Mouse (Mus musculus): ENCODE data around the gene Actn2.

Gene Actn2

GRCm38 (mm10) chr13:12317191-12317765, 23.3 kb downstream of the Actn2 start:
- no peak for DNase-seq (ENCODE audit: low read depth, low spot score)

- no peak for DNase-seq (ENCODE audit: low read depth, low spot score)
Measured at GRCm38 (mm10) chr13:12314173-12314572, 26.4 kb downstream of the Actn2 start.

GRCm38 (mm10) chr13:12311930-12312492, 28.5 kb downstream of the Actn2 start:
- no peak for DNase-seq (ENCODE audit: low read depth, low spot score)

GRCm38 (mm10) chr13:12311371-12311770, 29.2 kb downstream of the Actn2 start:
- DNase-seq (ENCODE audit: low read depth, low spot score) = no peak

- no peak for DNase-seq (ENCODE audit: low read depth, low spot score)
Measured at GRCm38 (mm10) chr13:12309446-12309845, 31.1 kb downstream of the Actn2 start.

GRCm38 (mm10) chr13:12308878-12309277, 31.7 kb downstream of the Actn2 start:
- DNase-seq (ENCODE audit: low read depth, low spot score) = no peak

- peak; percentile 27 for DNase-seq (ENCODE audit: low read depth, low spot score)
Measured at GRCm38 (mm10) chr13:12308473-12308872, 32.1 kb downstream of the Actn2 start.

- DNase-seq (ENCODE audit: low read depth, low spot score) = no peak
Measured at GRCm38 (mm10) chr13:12307286-12307685, 33.3 kb downstream of the Actn2 start.

GRCm38 (mm10) chr13:12305540-12305939, 35.0 kb downstream of the Actn2 start:
- no peak for DNase-seq (ENCODE audit: low read depth, low spot score)

GRCm38 (mm10) chr13:12304991-12305390, 35.6 kb downstream of the Actn2 start:
- no peak for DNase-seq (ENCODE audit: low read depth, low spot score)

- no peak for DNase-seq (ENCODE audit: low read depth, low spot score)
Measured at GRCm38 (mm10) chr13:12297777-12298176, 42.8 kb downstream of the Actn2 start.

GRCm38 (mm10) chr13:12296701-12297100, 43.9 kb downstream of the Actn2 start:
- peak; percentile 60 for DNase-seq (ENCODE audit: low read depth, low spot score)

GRCm38 (mm10) chr13:12293810-12294209, 46.8 kb downstream of the Actn2 start:
- DNase-seq (ENCODE audit: low read depth, low spot score) = no peak

- DNase-seq (ENCODE audit: low read depth, low spot score) = no peak
Measured at GRCm38 (mm10) chr13:12290700-12291099, 49.9 kb downstream of the Actn2 start.

GRCm38 (mm10) chr13:12284528-12284927, 56.0 kb downstream of the Actn2 start:
- no peak for DNase-seq (ENCODE audit: low read depth, low spot score)

- DNase-seq (ENCODE audit: low read depth, low spot score) = no peak
Measured at GRCm38 (mm10) chr13:12283826-12284225, 56.7 kb downstream of the Actn2 start.

- DNase-seq (ENCODE audit: low read depth, low spot score) = no peak
Measured at GRCm38 (mm10) chr13:12274721-12275120, 65.8 kb downstream of the Actn2 start.

GRCm38 (mm10) chr13:12274220-12274619, 66.3 kb downstream of the Actn2 start:
- no peak for DNase-seq (ENCODE audit: low read depth, low spot score)

GRCm38 (mm10) chr13:12272953-12273352, 67.6 kb downstream of the Actn2 start:
- DNase-seq (ENCODE audit: low read depth, low spot score) = no peak

GRCm38 (mm10) chr13:12267971-12268370, 72.6 kb downstream of the Actn2 start:
- DNase-seq (ENCODE audit: low read depth, low spot score) = no peak

GRCm38 (mm10) chr13:12267097-12267496, 73.5 kb downstream of the Actn2 start:
- DNase-seq (ENCODE audit: low read depth, low spot score) = no peak

GRCm38 (mm10) chr13:12263996-12264395, 76.6 kb downstream of the Actn2 start:
- no peak for DNase-seq (ENCODE audit: low read depth, low spot score)

- DNase-seq (ENCODE audit: low read depth, low spot score) = no peak
Measured at GRCm38 (mm10) chr13:12261505-12261904, 79.1 kb downstream of the Actn2 start.

Measured in telencephalon, adult 2 months (tissue).